Mouse (Mus musculus): ENCODE data around the gene Dnm3. TPM values are rescaled to one million over a fixed set of nuclear protein-coding genes. Genes with fewer than 3 reads are reported as not detected.

The Dnm3 gene
- polyA plus RNA-seq, 1 experiment from 2014 or later: 8.3 TPM

- DNase-seq (ENCODE audit: low spot score) (no peak), ATAC-seq (replicated peaks; ENCODE audit: low FRiP score, low read depth) (no peak)
- H3K4me3 ChIP-seq (replicated peaks; ENCODE audit: low read depth, low read length): no peak overlapping the region
- TF ChIP-seq CTCF (IDR thresholded peaks at IDR 0.05; ENCODE audit: low read depth): no peak
- H3K4me1 ChIP-seq (replicated peaks; ENCODE audit: insufficient read depth, low read length): no peaks in the 10 kb centered on the region; the same call in 1 of the 2 replicates
- H3K36me3 ChIP-seq (ENCODE audit: insufficient read depth, low read length): no peaks in the 10 kb centered on the region
- H3K27me3 ChIP-seq (ENCODE audit: insufficient read depth, low read length): no peaks in the 10 kb centered on the region
- no peak overlapping the region for H3K27ac ChIP-seq
- 88% methylated on average over 7 of the region's 7 CpGs for WGBS
- H3K9ac ChIP-seq (ENCODE audit: low read depth, low read length): no peak overlapping the region
- H3K4me2 ChIP-seq (ENCODE audit: low read length): no peak overlapping the region
- no peaks in the 10 kb centered on the region for H3K9me3 ChIP-seq (replicated peaks; ENCODE audit: low read length)
Observed at GRCm38 (mm10) chr1:162236624-162237159, 241.1 kb downstream of the Dnm3 start.

GRCm38 (mm10) chr1:162225621-162226147, 252.2 kb downstream of the Dnm3 start:
- Histone ChIP-seq H3K27ac (peak overlapping the region; percentile 75), H3K9ac (ENCODE audit: low read depth, low read length) (no peak overlapping the region), H3K27me3 (ENCODE audit: insufficient read depth, low read length) (no peaks in the 10 kb centered on the region), H3K4me1 (replicated peaks; ENCODE audit: insufficient read depth, low read length) (no peaks in the 10 kb centered on the region), H3K36me3 (ENCODE audit: insufficient read depth, low read length) (peaks cover 3% of the 10 kb centered on the region; the same call in 1 of the 2 replicates), H3K4me3 (replicated peaks; ENCODE audit: low read depth, low read length) (no peak overlapping the region), H3K4me2 (ENCODE audit: low read length) (no peak overlapping the region), H3K9me3 (replicated peaks; ENCODE audit: low read length) (no peaks in the 10 kb centered on the region)
- no peak for TF ChIP-seq CTCF (IDR thresholded peaks at IDR 0.05; ENCODE audit: low read depth)
- 64% methylated on average over 7 of the region's 7 CpGs for WGBS
- peak; percentile 78 for DNase-seq (ENCODE audit: low spot score)
- no peak for ATAC-seq (replicated peaks; ENCODE audit: low FRiP score, low read depth)

DNA sequence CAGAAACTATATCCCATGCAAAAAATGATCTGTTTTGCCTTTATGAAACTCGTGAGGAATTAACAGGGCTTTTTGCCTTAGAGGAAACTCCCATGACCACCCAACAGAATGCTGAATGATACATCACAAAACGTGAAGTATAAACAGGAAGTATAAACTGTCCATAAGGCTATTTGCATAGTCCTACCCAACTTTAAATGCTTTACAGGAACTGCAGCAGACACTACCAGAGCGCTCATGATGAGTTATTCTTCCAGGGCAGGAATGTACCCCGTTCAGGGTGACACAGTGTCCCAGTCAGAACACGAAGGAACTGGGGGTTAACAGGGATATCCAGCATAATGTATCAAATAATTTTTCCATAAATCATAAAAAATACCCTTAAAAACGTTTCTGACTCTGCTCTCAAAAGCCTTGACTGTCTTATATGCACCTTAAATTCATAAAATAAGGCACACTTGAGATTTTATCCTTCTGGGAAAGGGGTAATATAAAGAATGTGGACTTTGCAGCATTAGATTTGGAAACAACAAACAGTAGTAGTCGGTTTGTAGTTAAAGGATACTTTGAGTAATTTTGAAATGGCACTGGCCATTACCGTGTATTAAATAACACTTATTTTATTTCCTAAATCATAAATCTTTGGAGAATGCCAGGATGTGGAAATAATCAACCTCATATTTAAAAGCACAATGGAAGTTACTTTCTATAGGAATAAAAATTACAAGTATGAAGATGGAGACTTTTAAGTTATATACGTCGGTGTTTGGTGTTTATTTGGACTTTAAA, 252.8 kb downstream of the Dnm3 start:
- Histone ChIP-seq H3K4me3 (replicated peaks; ENCODE audit: low read depth, low read length) (no peak overlapping the region), H3K9me3 (replicated peaks; ENCODE audit: low read length) (no peaks in the 10 kb centered on the region), H3K4me2 (ENCODE audit: low read length) (no peak overlapping the region), H3K9ac (ENCODE audit: low read depth, low read length) (no peak overlapping the region), H3K4me1 (replicated peaks; ENCODE audit: insufficient read depth, low read length) (no peaks in the 10 kb centered on the region), H3K27ac (peak overlapping the region; percentile 75), H3K36me3 (ENCODE audit: insufficient read depth, low read length) (peaks cover 3% of the 10 kb centered on the region; the same call in 1 of the 2 replicates), H3K27me3 (ENCODE audit: insufficient read depth, low read length) (no peaks in the 10 kb centered on the region)
- no peak for TF ChIP-seq CTCF (IDR thresholded peaks at IDR 0.05; ENCODE audit: low read depth)
- ATAC-seq (replicated peaks; ENCODE audit: low FRiP score, low read depth): no peak; the same call in 1 of the 2 replicates
- peak; percentile 69 for DNase-seq (ENCODE audit: low spot score)
- WGBS: 46% methylated on average over 10 of the region's 10 CpGs

DNA sequence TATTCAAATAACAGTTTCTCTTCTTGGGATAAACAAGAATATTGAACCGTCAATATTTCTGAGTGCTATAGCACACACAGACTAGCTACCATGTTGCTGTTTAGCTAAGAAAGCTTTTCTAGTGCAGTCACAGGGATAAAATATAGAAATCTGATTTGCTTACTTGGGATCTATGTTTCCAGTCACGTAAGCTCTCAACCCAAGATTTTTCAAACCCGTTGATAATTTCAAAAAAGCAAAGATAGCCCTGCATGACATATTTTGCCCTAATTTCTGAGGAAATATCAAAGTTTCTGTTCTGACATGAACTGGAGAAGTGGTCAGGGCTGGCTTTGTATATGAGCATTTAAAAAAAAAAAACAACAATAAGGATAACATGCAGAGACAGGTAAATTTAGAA, 253.8 kb downstream of the Dnm3 start:
- H3K27me3 ChIP-seq (ENCODE audit: insufficient read depth, low read length): no peaks in the 10 kb centered on the region
- TF ChIP-seq CTCF (IDR thresholded peaks at IDR 0.05; ENCODE audit: low read depth): no peak
- H3K4me1 ChIP-seq (replicated peaks; ENCODE audit: insufficient read depth, low read length): no peaks in the 10 kb centered on the region
- H3K9me3 ChIP-seq (replicated peaks; ENCODE audit: low read length): no peaks in the 10 kb centered on the region
- no peak overlapping the region for H3K27ac ChIP-seq
- H3K4me2 ChIP-seq (ENCODE audit: low read length): no peak overlapping the region
- H3K36me3 ChIP-seq (ENCODE audit: insufficient read depth, low read length): peaks cover 3% of the 10 kb centered on the region; the same call in 1 of the 2 replicates
- DNase-seq (ENCODE audit: low spot score) (no peak), ATAC-seq (replicated peaks; ENCODE audit: low FRiP score, low read depth) (no peak)
- 76% methylated on average over 3 of the region's 3 CpGs for WGBS
- no peak overlapping the region for H3K4me3 ChIP-seq (replicated peaks; ENCODE audit: low read depth, low read length)
- H3K9ac ChIP-seq (ENCODE audit: low read depth, low read length): no peak overlapping the region

DNA sequence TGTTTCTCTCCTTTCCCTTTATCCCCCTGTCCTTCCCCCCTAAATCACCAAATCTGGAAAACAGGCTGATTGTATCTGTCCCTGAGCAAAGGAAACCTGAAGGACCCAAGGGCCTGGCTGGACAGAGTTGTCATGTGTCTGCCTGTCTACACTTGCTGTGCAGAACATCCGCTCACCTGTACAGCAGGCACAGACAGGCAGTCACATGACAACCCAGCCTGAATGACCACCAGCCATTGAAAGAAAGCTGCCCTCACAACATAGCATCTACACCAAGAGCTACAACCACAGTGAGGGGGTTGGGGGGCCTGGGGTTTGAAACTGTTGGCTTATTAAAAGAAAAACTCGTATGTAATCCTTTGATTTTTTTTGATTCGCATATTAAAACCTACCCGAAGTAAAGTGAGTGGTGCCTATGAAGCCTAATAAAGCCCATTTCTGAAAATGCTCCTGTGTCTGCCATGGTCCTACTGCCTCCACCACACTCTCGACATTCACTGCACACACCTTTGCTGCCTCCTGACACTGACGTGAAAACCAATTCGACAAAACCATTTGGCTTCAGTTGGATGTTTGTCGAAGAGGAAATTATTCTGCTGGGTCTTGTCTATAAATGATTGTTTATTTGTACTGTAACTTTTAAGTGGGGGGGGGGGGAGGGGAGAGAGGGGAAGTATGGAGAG, 254.4 kb downstream of the Dnm3 start:
- no peak for TF ChIP-seq CTCF (IDR thresholded peaks at IDR 0.05; ENCODE audit: low read depth)
- no peak for ATAC-seq (replicated peaks; ENCODE audit: low FRiP score, low read depth)
- no peak overlapping the region for H3K4me2 ChIP-seq (ENCODE audit: low read length)
- H3K36me3 ChIP-seq (ENCODE audit: insufficient read depth, low read length): peaks cover 3% of the 10 kb centered on the region; the same call in 1 of the 2 replicates
- H3K9ac ChIP-seq (ENCODE audit: low read depth, low read length): no peak overlapping the region
- DNase-seq (ENCODE audit: low spot score): no peak
- no peaks in the 10 kb centered on the region for H3K27me3 ChIP-seq (ENCODE audit: insufficient read depth, low read length)
- no peaks in the 10 kb centered on the region for H3K9me3 ChIP-seq (replicated peaks; ENCODE audit: low read length)
- H3K4me1 ChIP-seq (replicated peaks; ENCODE audit: insufficient read depth, low read length): no peaks in the 10 kb centered on the region
- no peak overlapping the region for H3K4me3 ChIP-seq (replicated peaks; ENCODE audit: low read depth, low read length)
- WGBS: 66% methylated on average over 8 of the region's 8 CpGs
- peak overlapping the region; percentile 57; the same call in 1 of the 2 replicates for H3K27ac ChIP-seq

- DNase-seq (ENCODE audit: low spot score): no peak
- Histone ChIP-seq H3K36me3 (ENCODE audit: insufficient read depth, low read length) (peaks cover 3% of the 10 kb centered on the region; the same call in 1 of the 2 replicates), H3K4me2 (ENCODE audit: low read length) (no peak overlapping the region), H3K27me3 (ENCODE audit: insufficient read depth, low read length) (no peaks in the 10 kb centered on the region), H3K4me3 (replicated peaks; ENCODE audit: low read depth, low read length) (no peak overlapping the region), H3K4me1 (replicated peaks; ENCODE audit: insufficient read depth, low read length) (no peaks in the 10 kb centered on the region), H3K9me3 (replicated peaks; ENCODE audit: low read length) (no peaks in the 10 kb centered on the region), H3K27ac (no peak overlapping the region), H3K9ac (ENCODE audit: low read depth, low read length) (no peak overlapping the region)
- ATAC-seq (replicated peaks; ENCODE audit: low FRiP score, low read depth): no peak
- TF ChIP-seq CTCF (IDR thresholded peaks at IDR 0.05; ENCODE audit: low read depth): no peak
Observed at GRCm38 (mm10) chr1:162222353-162222752, 255.5 kb downstream of the Dnm3 start.

Measured in kidney, postnatal 0 days (tissue).